Mouse (Mus musculus) frontal cortex, postnatal 14 days (tissue): ENCODE measurements around the gene Dgke.

Experiments used
- DNase-seq, 2 experiments: peaks; one replicate each; pipeline ENCODE4 v3.0.0; 2022; ENCODE audit warnings: low spot score in 2 of 2

Dgke gene

DNA sequence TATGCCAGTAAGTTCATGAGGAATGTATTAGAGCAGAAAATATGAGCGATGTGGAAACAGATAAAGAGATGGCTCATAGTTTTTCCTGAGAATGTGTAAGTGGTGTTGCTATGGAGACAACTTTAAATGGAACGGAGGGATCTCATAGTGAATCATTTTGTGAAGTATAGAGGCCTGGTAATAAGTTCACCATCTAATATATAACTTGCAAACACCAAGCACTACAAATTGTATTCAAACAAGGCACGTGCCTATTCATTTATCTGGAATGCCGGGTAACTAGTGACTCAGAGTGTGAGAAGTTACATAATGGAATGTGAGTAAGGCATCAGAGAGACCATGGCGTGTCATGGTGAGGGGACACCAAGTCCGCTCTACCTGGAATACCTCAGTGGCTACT lies 28.2 kb downstream of the Dgke start:
- no peak for DNase-seq

DNA sequence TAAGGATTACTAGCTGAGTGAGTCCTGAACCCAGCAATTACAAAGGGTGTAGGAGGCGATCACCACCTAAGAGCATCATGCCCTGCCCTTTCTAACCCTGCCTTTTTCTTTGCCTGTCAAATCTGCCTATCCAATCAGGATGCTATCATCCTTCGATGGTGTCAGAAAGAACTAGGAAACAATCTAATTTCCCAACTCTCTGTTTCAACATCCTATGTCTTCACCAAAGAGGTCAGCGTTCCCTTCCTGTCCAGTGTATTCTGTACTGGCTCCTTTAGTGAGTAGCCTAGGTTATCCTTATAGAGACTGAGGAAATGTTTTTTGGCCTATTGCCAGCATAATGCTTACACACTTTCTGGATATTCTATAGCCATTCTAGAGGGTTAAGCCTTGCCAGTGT lies 31.1 kb downstream of the Dgke start:
- no peak for DNase-seq

DNA sequence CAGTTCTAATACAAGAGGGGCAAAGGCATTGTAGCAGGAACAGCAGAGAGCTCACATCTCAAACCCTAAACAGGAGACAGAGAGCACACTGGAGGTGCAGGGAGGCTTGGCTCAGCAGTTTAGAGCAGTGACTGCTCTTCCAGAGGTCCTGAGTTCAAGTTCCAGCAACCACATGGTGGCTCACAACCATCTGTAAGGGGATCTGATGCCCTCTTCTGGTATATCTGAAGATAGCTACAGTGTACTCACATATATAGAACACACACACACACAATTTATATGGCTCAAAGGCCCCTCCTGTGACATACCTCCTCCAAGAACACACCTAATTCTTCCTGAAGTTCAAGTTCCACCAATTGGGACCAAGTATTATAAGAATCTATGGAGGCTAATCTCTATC lies 32.1 kb downstream of the Dgke start:
- no peak for DNase-seq

DNA sequence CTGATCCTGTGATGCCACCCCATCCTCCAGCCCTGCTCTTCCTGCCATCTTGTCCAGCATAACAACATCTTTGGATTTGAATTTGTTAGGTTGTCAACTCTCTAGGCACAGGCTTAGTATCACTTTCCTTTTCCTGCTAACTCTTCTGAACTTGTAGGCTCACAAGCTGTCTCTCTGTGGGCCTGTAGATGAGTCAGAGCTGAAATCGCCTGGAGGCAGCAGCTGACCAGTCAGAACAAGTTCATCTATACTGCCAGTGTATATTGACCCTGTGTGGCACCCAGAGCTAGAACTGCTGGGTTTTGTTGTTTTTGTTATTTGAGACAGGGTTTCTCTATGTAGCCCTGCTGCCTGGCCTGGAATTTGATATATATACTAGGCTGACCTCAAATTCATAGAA lies 35.5 kb downstream of the Dgke start:
- DNase-seq: no peak

DNA sequence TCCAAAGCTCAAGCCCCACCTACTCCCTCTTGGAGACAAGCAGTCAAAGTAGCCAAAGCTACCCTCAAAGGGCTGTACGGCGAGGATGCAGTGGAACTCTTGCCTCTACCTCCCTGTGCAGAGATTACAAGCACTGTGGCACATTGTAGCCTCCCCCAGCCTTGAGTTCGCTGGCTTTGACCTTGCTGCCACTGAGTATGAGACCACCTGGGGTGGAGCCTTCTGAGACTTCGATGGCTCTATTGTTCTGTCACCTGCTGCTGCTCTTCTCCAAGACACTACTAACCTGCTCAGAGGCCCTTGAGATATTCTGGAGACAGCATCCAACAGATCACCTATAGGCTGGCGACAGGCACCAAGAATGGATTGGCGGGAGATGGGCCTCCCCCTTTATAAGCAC lies 36.1 kb downstream of the Dgke start:
- no peak for DNase-seq

DNA sequence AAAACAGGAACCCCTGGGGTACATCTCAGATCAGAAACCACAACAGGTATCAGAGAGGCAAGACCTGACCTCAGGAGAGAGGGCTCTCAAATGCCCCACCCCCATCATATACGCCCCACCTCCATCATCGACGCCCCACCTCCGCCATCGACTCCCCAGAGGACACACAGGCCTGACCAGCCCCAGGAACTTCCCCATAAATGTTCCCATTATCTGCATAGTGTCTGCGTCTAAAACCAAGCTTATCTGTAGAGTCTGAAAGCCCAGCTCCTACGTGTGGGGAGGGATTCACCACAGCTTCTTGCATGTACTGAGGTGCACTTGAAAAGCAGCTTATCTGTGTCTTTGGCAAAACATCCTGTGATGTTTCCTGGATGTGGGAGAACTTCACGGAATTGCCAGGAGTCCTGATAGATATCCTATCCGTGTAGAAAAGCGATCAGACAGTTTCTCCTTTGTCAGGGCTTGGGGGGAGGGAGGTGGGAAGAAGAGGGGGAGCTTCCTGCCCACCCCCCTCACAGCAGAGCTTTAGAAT lies 37.7 kb downstream of the Dgke start:
- DNase-seq: no peak

DNA sequence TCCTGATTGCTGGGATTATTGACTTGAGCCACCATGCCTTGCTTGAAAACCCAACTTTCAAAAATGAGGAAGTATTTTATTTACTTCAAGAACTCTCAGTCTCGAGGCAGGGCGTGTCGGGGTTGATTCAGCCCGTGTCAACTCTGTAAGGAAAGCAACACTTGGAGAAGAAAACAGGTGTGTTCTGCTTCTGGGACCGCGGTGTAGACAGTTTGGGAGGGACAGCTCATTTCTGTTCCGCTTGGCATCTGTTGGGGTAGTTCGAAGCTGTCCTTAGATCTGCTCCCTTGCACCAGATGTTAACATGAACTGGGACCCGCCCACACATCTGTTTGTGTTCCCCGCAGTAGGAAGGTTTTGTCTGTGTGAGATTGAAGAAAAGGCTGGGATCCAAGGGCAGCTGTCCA lies 38.7 kb downstream of the Dgke start:
- DNase-seq: no peak

DNA sequence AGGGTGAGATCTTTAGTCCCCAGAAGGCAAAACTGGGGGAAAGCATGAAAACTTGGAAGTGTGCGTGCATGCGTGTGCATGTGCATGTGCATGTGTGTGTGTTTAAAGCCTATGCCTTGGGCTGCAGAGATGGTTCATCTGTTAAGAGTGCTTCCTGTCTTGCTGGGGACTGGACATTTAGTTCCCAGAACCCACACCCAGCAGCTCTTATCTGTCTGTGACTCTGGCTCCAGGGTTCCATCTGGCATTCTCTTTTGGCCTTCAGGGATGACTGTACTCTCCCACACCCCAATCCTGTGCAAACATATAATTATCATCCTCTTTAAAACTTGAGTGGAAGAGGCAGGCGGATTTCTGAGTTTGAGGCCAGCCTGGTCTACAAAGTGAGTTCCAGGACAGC lies 40.5 kb downstream of the Dgke start:
- DNase-seq: no peak

DNA sequence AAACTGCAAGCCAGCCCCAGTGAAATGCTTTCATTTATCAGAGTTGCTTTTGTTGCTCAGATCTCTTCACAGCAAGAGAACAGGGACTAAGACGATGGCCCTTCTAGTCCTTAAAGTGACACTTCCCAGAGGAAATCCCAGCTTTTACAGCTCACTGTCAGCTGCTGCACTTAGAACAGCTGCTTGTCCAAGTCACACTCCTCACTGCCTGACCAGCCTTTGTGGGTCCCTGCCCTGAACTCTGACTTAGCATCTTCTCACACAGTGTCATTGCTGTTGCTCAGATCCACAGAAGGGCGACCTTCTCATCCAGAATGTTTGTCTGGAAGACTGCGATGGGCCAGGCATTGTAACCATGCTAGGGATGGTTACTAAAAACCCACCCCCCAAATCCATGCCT lies 41.0 kb downstream of the Dgke start:
- DNase-seq: no peak

DNA sequence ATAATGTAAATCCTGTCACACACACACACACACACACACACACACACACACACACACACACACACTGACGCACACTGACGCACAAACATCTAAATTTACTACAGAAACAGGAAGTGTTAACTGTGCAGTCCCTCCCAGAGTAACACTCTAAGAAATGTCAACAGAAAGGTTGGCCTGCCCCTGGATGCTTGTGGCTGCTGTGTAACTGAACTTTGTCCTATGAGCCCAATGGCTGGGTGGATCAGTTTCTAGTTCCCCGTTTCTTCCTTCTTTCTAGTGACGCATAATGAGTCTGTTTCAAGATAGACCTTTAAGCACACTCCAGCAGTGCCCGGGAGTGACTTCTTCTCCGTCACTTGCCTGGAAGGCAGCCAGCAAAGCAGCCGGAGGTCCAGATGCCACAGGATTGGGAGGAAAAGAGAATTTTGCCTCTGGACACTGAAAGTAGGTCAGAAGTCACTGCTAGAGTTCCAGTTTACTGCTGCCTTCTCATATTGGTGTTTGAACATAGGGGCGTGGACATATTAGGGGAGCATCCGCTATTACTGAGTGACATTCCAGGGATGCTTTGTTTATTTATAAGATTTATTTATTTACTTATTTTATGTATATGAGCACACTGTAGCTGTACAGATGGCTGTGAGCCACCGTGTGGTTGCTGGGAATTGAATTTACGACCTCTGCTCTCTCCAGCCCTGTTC lies 42.3 kb downstream of the Dgke start:
- peak; percentile 20 to 29 for DNase-seq

DNA sequence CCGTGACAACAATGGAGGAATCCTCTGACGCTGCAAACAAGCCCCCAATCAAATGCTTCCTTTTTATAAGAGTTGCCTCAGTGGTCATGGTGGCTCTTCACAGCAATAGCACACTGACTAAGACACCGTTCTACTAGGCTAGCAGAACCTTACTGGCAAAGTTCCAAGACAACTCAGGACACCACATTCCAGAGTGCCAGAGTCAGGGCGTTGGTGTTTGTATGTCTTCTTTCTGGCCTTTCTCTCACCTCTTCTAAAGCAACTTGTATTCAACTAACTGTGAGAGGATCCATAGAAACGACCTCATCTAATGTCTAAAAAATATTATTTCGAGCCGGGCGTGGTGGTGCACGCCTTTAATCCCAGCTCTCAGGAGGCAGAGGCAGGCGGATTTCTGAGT lies 43.2 kb downstream of the Dgke start:
- DNase-seq: no peak

DNA sequence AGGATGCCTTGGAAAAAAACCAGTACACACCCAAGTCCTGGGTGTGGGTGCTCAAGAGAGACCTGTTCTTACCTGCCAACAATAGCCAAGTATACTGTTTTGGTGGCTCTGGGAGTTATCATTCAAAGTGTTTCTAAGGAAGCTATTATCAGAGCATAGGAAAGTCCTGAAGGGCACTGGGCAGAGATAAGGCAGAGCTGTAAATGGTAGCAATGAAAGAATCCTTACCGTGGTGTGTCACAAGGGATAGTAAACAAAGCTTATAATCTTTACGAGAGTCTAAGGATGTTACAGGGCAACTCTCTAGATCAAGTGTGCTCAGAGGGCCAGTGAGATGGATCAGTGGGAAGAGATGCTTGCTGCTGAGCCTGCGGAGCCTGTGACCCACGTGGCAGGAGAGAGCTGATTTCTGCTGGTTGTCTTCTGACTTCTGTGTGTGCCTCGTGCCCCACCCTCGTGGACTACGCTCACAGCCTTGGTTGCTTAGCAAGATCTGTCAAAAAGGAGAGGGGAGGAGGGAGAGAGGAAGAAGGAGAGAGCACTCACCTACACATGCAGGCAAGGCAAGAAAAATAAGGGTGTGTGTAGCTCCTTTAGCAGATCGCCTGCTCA lies 44.4 kb downstream of the Dgke start:
- DNase-seq: no peak

DNA sequence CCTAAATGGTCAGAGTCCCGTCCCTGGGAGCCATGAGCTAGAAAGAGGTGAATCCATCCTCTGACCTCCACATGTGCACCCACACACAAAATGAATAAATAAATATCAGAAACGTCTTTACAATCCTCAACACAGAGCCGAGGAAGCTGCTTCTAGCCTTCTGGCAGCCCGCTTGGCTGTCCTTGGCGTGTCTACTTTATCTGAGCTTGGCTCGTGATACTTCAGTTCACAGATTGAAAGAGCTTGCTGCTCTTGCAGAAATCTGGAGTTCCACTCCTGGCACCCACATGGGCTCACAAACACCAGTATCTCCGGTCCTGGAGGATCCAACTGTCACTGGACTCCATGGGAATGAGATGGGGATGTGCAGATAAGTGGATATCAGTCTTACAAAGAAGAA lies 45.0 kb downstream of the Dgke start:
- DNase-seq: no peak

DNA sequence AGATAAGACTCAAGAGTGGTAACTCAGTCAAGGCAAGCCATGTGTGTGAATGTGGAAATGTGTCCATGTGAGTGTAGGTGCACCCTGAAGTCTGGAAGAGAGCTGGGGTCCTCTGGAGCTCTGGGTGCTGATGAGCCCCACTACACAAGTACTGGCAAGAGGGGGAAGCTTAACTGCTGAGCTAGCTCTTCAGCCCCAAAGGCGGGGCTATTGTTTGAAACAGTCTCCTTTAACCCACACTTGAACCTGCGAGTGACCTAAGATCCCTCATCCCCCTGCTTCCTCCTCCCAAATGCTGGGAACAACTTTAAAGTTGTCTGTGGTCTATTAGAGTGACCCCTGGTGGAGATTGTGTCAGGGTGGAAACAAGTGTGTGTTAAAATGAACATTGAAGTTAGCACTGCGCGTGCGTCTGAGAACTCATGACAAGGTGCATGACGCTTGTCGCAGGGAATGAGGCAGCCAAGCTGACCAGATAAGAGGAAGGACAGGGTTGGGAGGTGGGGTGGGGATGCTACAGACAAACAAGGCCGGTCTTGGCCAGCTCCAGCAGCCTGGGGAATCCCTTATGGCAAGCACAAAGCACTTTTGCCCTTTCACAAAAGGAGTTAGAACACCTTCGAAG lies 45.9 kb downstream of the Dgke start:
- DNase-seq: no peak

DNA sequence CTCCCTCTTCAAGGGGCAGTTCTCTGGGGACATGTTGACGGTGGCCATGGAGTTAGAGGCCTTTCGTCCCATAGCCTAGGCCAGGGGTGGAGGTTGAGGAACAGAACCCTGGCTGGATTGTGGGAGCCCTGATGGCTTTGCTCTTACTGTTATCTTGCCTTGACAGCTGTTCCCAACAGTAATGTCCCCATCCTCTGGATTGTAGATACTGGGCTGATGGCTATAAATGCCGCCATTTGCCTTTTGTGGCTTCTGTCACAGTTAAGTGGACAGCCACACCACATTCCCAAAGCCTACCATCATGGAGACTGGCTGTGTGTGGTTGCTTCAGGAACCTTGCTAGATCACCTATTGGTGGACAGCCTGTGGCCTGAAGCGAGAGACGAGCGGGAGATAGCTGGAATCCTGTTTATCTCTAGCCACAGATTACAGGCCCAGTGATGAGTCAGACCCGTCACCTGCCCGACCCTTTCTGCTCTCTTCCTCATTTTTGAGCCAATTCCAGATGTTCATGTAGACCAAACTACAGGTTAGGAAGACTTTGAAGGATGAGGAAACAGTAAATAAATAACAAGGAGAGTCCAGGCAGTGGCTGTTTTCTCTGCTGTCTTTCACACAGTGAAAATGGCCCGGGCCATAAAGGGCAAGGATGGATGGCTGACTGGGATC lies 49.0 kb downstream of the Dgke start:
- no peak for DNase-seq

DNA sequence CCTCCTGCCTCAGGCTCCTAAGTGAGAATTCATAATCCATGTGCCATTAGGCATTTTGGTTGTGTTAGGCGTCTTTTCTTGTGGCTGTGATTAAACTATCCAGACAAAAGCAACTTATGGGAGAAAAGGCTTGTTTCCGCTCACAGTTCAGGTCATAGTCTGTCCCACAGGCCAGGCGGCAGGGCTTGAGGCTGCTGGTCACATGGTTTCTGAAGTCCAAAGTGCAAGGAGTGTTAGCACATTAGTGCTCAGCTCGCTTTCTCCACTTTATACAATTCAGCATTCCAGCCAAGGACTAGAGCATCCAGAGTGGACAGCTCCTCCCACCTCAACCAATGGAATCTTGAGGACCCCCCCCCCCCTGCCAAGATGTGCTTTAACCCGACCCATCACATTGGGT lies 54.4 kb downstream of the Dgke start:
- no peak for DNase-seq

DNA sequence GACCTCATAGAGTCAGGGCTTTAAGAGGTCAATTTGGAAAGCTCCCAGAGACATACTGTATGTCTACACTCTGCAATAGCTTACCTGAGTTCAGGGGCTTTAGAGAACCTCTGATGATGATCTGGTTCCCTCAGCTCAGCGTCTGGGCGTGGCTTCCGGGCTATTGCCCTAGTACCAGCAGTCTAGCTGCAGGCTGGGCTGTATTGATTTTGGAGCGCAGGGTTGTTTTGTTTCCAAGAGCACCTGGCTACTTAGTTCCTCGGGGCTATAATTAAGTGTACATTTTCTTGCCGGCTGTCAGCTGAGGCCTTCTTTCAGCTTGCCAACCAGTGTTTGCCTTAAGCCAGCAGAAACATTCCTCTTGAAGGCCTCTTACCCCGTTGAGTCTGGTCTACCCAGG lies 57.2 kb downstream of the Dgke start:
- no peak for DNase-seq

DNA sequence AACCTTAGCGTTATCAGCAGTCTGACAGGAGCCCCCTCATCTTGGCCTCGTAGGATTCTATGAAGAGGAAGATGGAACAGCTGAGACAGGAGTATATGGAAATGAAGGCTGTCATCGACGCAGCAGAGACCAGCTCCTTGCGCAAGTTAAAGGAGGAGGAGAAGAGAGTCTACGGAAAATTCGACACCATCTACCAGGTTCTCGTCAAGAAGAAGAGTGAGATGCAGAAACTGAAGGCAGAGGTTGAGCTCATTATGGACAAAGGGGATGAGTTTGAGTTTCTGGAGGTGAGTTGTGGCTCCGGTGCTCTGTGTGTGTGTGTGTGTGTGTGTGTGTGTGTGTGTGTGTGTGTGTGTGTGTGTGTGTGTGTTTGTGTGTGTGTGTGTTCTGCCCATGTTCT lies 57.6 kb downstream of the Dgke start:
- DNase-seq: no peak

DNA sequence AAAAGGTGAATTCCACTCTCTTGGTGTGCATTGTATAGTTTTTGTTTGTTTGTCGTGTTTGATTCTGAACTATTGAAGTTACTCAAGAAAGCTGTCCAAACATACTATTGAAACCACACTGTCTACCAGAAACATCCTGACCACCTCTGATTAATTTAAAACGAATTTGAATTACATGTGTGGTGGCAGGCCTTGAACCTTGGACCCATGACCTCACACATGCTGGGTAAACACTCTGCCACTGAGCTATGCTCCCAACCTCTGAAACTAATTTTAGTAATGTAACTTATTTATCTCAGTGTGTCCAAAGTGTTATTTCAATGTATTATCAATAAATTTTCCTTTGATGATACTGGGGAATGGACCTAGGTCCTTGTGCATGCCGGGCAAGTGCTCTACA lies 59.1 kb downstream of the Dgke start:
- DNase-seq: no peak

DNA sequence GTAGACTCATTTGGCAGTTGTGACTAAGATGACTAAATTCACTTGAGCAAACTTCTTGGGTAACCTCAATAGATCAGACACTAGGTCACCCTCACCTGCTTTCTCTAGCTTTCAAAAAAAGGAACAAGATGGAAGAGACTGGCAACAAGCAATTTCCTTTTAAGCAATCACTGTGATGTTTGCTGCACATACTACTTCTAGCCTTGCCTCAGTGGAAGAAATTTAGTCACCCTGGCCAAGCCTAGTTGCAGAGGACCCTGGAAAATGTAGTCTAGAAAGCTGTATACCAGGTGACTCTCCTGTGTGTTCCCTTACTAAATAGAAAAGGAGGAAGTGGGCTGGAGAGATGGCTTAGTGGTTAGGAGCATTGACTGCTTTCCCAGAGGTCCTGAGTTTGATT lies 60.2 kb downstream of the Dgke start:
- no peak for DNase-seq

DNA sequence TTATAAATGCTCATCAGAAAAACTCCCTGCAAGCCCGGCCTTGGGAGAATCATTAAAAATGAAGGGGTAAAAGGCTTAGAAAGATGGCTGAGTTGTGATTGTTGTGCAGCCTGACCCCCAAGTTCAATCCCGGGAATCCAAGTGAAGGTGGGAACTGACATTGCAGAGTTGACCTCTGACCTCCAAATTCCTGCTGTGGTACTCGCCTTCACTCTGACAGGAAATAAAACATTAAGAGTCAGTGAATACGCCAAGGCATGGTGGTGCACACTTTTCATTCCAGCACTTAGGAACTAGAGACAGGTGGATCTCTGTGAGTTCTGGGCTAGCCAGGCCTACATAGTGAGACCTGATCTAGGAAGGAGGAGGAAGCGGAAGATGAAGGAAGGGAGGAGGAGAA lies 61.2 kb downstream of the Dgke start:
- no peak for DNase-seq

DNA sequence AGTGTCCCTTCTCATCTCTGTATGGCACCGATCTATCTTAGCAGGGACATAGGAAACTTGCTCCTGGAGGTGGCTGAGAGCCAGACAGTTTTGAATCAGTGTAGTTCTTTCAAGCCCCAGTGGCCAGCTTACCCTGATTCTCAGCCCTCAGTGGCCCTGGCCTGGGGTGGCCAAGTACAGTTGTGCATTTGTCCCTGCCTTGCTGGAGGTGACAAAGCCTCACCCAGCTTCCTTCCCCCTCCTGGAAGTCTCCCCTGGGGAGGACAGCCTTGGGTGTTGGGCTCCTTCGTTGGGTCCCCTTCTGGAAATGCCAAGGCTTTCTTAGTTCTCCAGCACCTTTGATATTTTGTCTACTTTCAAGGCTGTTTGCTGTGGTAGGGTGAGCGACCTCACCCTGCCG lies 62.9 kb downstream of the Dgke start:
- DNase-seq: no peak

DNA sequence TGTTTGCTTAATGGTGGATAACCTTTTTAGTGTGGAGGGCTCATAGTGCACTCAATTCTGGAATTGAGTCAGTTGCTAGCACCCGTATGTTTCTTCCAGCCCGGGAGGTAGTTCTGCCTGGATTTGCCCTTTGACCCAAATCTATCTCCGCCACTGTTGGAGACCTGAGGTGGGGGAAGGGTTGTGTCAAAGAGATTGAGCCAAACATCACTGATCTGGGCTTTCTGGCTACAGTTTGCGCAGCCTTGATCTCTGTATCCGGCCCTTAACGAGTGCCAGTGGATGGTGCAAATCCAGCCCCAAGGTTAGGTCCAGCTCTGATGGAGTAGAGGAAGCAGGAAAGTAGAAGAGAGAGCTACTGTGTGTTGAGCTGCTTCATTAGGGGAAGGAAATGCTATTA lies 63.6 kb downstream of the Dgke start:
- no peak for DNase-seq
